10 mouse cellular contexts compared by ENCODE assay signal in genomic region chr5:114795231-114795630, GRCm38 (mm10). TPM values are rescaled to one million over a fixed set of nuclear protein-coding genes. Genes with fewer than 3 reads are reported as not detected.
DNase-seq lines count a peak whose midpoint lies in the region; ATAC-seq and TF ChIP-seq lines count a peak whose summit lies in the region.
"Had no signal": no experiment of that assay in that cellular context is flagged by ENCODE, and none has a peak within 500 bp of the region (broad histone marks: within the 10 kb centered on the region; RNA-seq: fewer than 3 reads in every experiment).

No protein-coding gene starts in this region.

- no peak overlapping the region for H3K4me2 ChIP-seq in midbrain, embryonic 16.5 days (ENCODE audit: low read length)
- H3K4me2 ChIP-seq in midbrain, postnatal 0 days (ENCODE audit: low read depth, low read length, poor library complexity, severe bottlenecking), result no peak overlapping the region
- H3K4me2 ChIP-seq in hindbrain, embryonic 13.5 days, result no peak overlapping the region
- no peak overlapping the region for H3K4me2 ChIP-seq in intestine, postnatal 0 days (replicated peaks; ENCODE audit: low read depth)
- H3K4me2 ChIP-seq in forebrain, embryonic 13.5 days, result no peak overlapping the region
- H3K4me2 ChIP-seq: embryonic facial prominence, embryonic 12.5 days had no signal

- no peak for TF ChIP-seq CTCF in gastrocnemius, adult 2 months (IDR thresholded peaks at IDR 0.05)
- TF ChIP-seq CTCF in midbrain, postnatal 0 days (IDR thresholded peaks at IDR 0.05), result no peak
- TF ChIP-seq CTCF in intestine, postnatal 0 days (IDR thresholded peaks at IDR 0.05; ENCODE audit: low read depth), result no peak

- no peak for DNase-seq in gastrocnemius, adult 2 months
- no peak for DNase-seq in gastrocnemius, postnatal 36 days
- DNase-seq in midbrain, postnatal 0 days (ENCODE audit: low spot score), result no peak
- no peak for DNase-seq in urinary bladder, adult 2 months (ENCODE audit: low spot score)

- H3K27me3 ChIP-seq in midbrain, embryonic 16.5 days (ENCODE audit: control insufficient read depth, insufficient read depth, low read depth, low read length), result no peaks in the 10 kb centered on the region
- no peaks in the 10 kb centered on the region for H3K27me3 ChIP-seq in midbrain, postnatal 0 days (ENCODE audit: insufficient read depth, low read length)
- H3K27me3 ChIP-seq in hindbrain, embryonic 13.5 days, result no peaks in the 10 kb centered on the region
- no peaks in the 10 kb centered on the region for H3K27me3 ChIP-seq in intestine, postnatal 0 days (replicated peaks; ENCODE audit: control insufficient read depth, insufficient read depth, low read length)
- H3K27me3 ChIP-seq in forebrain, embryonic 13.5 days, result no peaks in the 10 kb centered on the region

- ATAC-seq in midbrain, embryonic 16.5 days, result no peak
- no peak for ATAC-seq in midbrain, postnatal 0 days (ENCODE audit: low FRiP score)
- no peak for ATAC-seq in hindbrain, embryonic 13.5 days (ENCODE audit: low FRiP score)
- no peak for ATAC-seq in intestine, postnatal 0 days
- ATAC-seq in forebrain, embryonic 13.5 days, result no peak

- H3K36me3 ChIP-seq in midbrain, embryonic 16.5 days (ENCODE audit: control insufficient read depth, insufficient read depth, low read length), result peaks cover 28% of the 10 kb centered on the region
- peaks cover 53% of the 10 kb centered on the region for H3K36me3 ChIP-seq in midbrain, postnatal 0 days (ENCODE audit: insufficient read depth, low read length)
- peaks cover 71% of the 10 kb centered on the region for H3K36me3 ChIP-seq in hindbrain, embryonic 13.5 days
- peaks cover 79% of the 10 kb centered on the region for H3K36me3 ChIP-seq in intestine, postnatal 0 days (ENCODE audit: control insufficient read depth, insufficient read depth)
- peaks cover 74% of the 10 kb centered on the region for H3K36me3 ChIP-seq in forebrain, embryonic 13.5 days (ENCODE audit: poor library complexity, severe bottlenecking)

- WGBS in midbrain, embryonic 16.5 days, result 40% methylated on average over 9 of the region's 9 CpGs
- WGBS in midbrain, postnatal 0 days, result 51% methylated on average over 9 of the region's 9 CpGs
- WGBS in hindbrain, embryonic 13.5 days, result 25% methylated on average over 9 of the region's 9 CpGs
- 66% methylated on average over 9 of the region's 9 CpGs for WGBS in intestine, postnatal 0 days
- 69% methylated on average over 9 of the region's 9 CpGs for WGBS in forebrain, embryonic 13.5 days

- peak overlapping the region; percentile 5; the same call in 1 of the 2 replicates for H3K9ac ChIP-seq in midbrain, embryonic 16.5 days (ENCODE audit: low read depth, low read length)
- no peak overlapping the region for H3K9ac ChIP-seq in midbrain, postnatal 0 days (replicated peaks; ENCODE audit: low read length, poor library complexity, severe bottlenecking)
- H3K9ac ChIP-seq in hindbrain, embryonic 13.5 days, result 0 out of 2 replicates have a peak overlapping the region, but pooled peaks have one; percentile 3
- no peak overlapping the region for H3K9ac ChIP-seq in intestine, postnatal 0 days (ENCODE audit: low read depth, low read length)
- H3K9ac ChIP-seq in forebrain, embryonic 13.5 days, result no peak overlapping the region
- H3K9ac ChIP-seq: embryonic facial prominence, embryonic 12.5 days had no signal

- no peak overlapping the region for H3K4me3 ChIP-seq in gastrocnemius, adult 2 months
- H3K4me3 ChIP-seq in midbrain, embryonic 16.5 days (ENCODE audit: low read depth, low read length), result no peak overlapping the region
- H3K4me3 ChIP-seq in midbrain, postnatal 0 days (ENCODE audit: low read depth, low read length), result no peak overlapping the region
- no peak overlapping the region for H3K4me3 ChIP-seq in hindbrain, embryonic 13.5 days
- H3K4me3 ChIP-seq in intestine, postnatal 0 days (ENCODE audit: low read depth, low read length), result no peak overlapping the region
- H3K4me3 ChIP-seq in forebrain, embryonic 13.5 days, result no peak overlapping the region
- H3K4me3 ChIP-seq: embryonic facial prominence, embryonic 12.5 days had no signal

- intact Hi-C loops in gastrocnemius, adult 2 months (cut with DNase I), result no loop called here
- intact Hi-C loops in gastrocnemius, postnatal 36 days (cut with DNase I), result no loop called here

- no peaks in the 10 kb centered on the region for H3K9me3 ChIP-seq in midbrain, embryonic 16.5 days (replicated peaks; ENCODE audit: control insufficient read depth, low read length, poor library complexity, severe bottlenecking)
- H3K9me3 ChIP-seq in midbrain, postnatal 0 days (ENCODE audit: low read length), result no peaks in the 10 kb centered on the region
- no peaks in the 10 kb centered on the region for H3K9me3 ChIP-seq in hindbrain, embryonic 13.5 days
- no peaks in the 10 kb centered on the region for H3K9me3 ChIP-seq in intestine, postnatal 0 days (ENCODE audit: control insufficient read depth)
- H3K9me3 ChIP-seq in forebrain, embryonic 13.5 days (replicated peaks), result no peaks in the 10 kb centered on the region
- H3K9me3 ChIP-seq: embryonic facial prominence, embryonic 12.5 days had no signal

- H3K4me1 ChIP-seq in midbrain, embryonic 16.5 days (ENCODE audit: control insufficient read depth, insufficient read depth, low read length), result peaks cover 12% of the 10 kb centered on the region; the same call in 1 of the 2 replicates
- no peaks in the 10 kb centered on the region for H3K4me1 ChIP-seq in midbrain, postnatal 0 days (ENCODE audit: insufficient read depth, low read length)
- H3K4me1 ChIP-seq in hindbrain, embryonic 13.5 days (replicated peaks), result peaks cover 33% of the 10 kb centered on the region
- H3K4me1 ChIP-seq in intestine, postnatal 0 days (replicated peaks; ENCODE audit: control insufficient read depth, insufficient read depth, low read length), result no peaks in the 10 kb centered on the region
- H3K4me1 ChIP-seq in forebrain, embryonic 13.5 days, result peaks cover 25% of the 10 kb centered on the region

- H3K27ac ChIP-seq in gastrocnemius, adult 2 months, result peak overlapping the region; percentile 28; the same call in 1 of the 2 replicates
- H3K27ac ChIP-seq in midbrain, embryonic 16.5 days (ENCODE audit: low read length), result no peak overlapping the region
- no peak overlapping the region for H3K27ac ChIP-seq in midbrain, postnatal 0 days (ENCODE audit: low read depth, low read length)
- no peak overlapping the region for H3K27ac ChIP-seq in hindbrain, embryonic 13.5 days
- H3K27ac ChIP-seq in intestine, postnatal 0 days (ENCODE audit: low read depth, low read length), result no peak overlapping the region
- no peak overlapping the region for H3K27ac ChIP-seq in forebrain, embryonic 13.5 days
- H3K27ac ChIP-seq: embryonic facial prominence, embryonic 12.5 days had no signal

RNA-seq across cellular contexts. Expression of gene Git2, which starts 19.9 kb away (rescaled TPM):
- 10 to 100 TPM; 17.3 to 20.1 TPM for total RNA-seq in gastrocnemius, adult 2 months (2021)
- 10 to 100 TPM; 15.9 to 17.4 TPM for total RNA-seq in gastrocnemius, postnatal 36 days (2021)
- 48.4 and 54.1 TPM in 2 replicates for polyA plus RNA-seq in midbrain, embryonic 16.5 days (2015; fragmentation: Nextera tagmentation; extraction: Ambion mirVana)
- 41.8 and 45.1 TPM in 2 replicates for total RNA-seq in midbrain, postnatal 0 days (2014; rRNA removed)
- 25.5 and 33.8 TPM in 2 replicates for polyA plus RNA-seq in midbrain, postnatal 0 days (2015; fragmentation: Nextera tagmentation; extraction: Ambion mirVana)
- polyA plus RNA-seq in hindbrain, embryonic 13.5 days (2015; fragmentation: Nextera tagmentation; extraction: Ambion mirVana), result 45.4 and 49.7 TPM in 2 replicates
- 37.5 and 46.6 TPM in 2 replicates for polyA plus RNA-seq in urinary bladder, adult 2 months (2012; rRNA removed)
- 13.8 and 17.8 TPM in 2 replicates for polyA plus RNA-seq in intestine, postnatal 0 days (2015; fragmentation: Nextera tagmentation; extraction: Ambion mirVana)
- polyA plus RNA-seq in forebrain, embryonic 13.5 days (2015; fragmentation: Nextera tagmentation; extraction: Ambion mirVana), result 41.2 and 45.3 TPM in 2 replicates

RNA-seq across cellular contexts. Expression of gene Ankrd13a, which starts 20.8 kb away (rescaled TPM):
- total RNA-seq in gastrocnemius, adult 2 months (2021), result 10 to 100 TPM; 15.4 to 19.6 TPM
- 10 to 100 TPM; 18.8 to 21.4 TPM for total RNA-seq in gastrocnemius, postnatal 36 days (2021)
- polyA plus RNA-seq in midbrain, embryonic 16.5 days (2015; fragmentation: Nextera tagmentation; extraction: Ambion mirVana), result 24.3 and 29.0 TPM in 2 replicates
- total RNA-seq in midbrain, postnatal 0 days (2014; rRNA removed), result 39.3 and 47.3 TPM in 2 replicates
- 22.4 and 24.9 TPM in 2 replicates for polyA plus RNA-seq in midbrain, postnatal 0 days (2015; fragmentation: Nextera tagmentation; extraction: Ambion mirVana)
- polyA plus RNA-seq in hindbrain, embryonic 13.5 days (2015; fragmentation: Nextera tagmentation; extraction: Ambion mirVana), result 37.5 and 39.6 TPM in 2 replicates
- 55.6 and 63.2 TPM in 2 replicates for polyA plus RNA-seq in urinary bladder, adult 2 months (2012; rRNA removed)
- polyA plus RNA-seq in intestine, postnatal 0 days (2015; fragmentation: Nextera tagmentation; extraction: Ambion mirVana), result 59.7 and 61.9 TPM in 2 replicates
- polyA plus RNA-seq in forebrain, embryonic 13.5 days (2015; fragmentation: Nextera tagmentation; extraction: Ambion mirVana), result 26.8 and 30.0 TPM in 2 replicates

RNA-seq across cellular contexts. Expression of gene 1500011B03Rik, which starts 28.0 kb away (rescaled TPM):
- total RNA-seq in gastrocnemius, adult 2 months (2021), result 1 to 10 TPM; 3.9 to 4.6 TPM
- 1 to 10 TPM; 4.9 to 5.2 TPM for total RNA-seq in gastrocnemius, postnatal 36 days (2021)
- polyA plus RNA-seq in midbrain, embryonic 16.5 days (2015; fragmentation: Nextera tagmentation; extraction: Ambion mirVana), result 272 and 306 TPM in 2 replicates
- 299 and 345 TPM in 2 replicates for total RNA-seq in midbrain, postnatal 0 days (2014; rRNA removed)
- polyA plus RNA-seq in midbrain, postnatal 0 days (2015; fragmentation: Nextera tagmentation; extraction: Ambion mirVana), result 372 and 393 TPM in 2 replicates
- 261 and 279 TPM in 2 replicates for polyA plus RNA-seq in hindbrain, embryonic 13.5 days (2015; fragmentation: Nextera tagmentation; extraction: Ambion mirVana)
- 46.2 and 54.9 TPM in 2 replicates for polyA plus RNA-seq in urinary bladder, adult 2 months (2012; rRNA removed)
- 59.0 and 60.5 TPM in 2 replicates for polyA plus RNA-seq in intestine, postnatal 0 days (2015; fragmentation: Nextera tagmentation; extraction: Ambion mirVana)
- polyA plus RNA-seq in forebrain, embryonic 13.5 days (2015; fragmentation: Nextera tagmentation; extraction: Ambion mirVana), result 184 and 195 TPM in 2 replicates

RNA-seq across cellular contexts. Expression of gene 4930519G04Rik, which starts 58.2 kb away (rescaled TPM):
- total RNA-seq in gastrocnemius, adult 2 months (2021), result not detected
- not detected for total RNA-seq in gastrocnemius, postnatal 36 days (2021)
- polyA plus RNA-seq in midbrain, embryonic 16.5 days (2015; fragmentation: Nextera tagmentation; extraction: Ambion mirVana), result not detected in 2 replicates
- not detected in 2 replicates for total RNA-seq in midbrain, postnatal 0 days (2014; rRNA removed)
- polyA plus RNA-seq in midbrain, postnatal 0 days (2015; fragmentation: Nextera tagmentation; extraction: Ambion mirVana), result not detected in 2 replicates
- polyA plus RNA-seq in hindbrain, embryonic 13.5 days (2015; fragmentation: Nextera tagmentation; extraction: Ambion mirVana), result not detected in 2 replicates
- not detected in 2 replicates for polyA plus RNA-seq in urinary bladder, adult 2 months (2012; rRNA removed)
- polyA plus RNA-seq in intestine, postnatal 0 days (2015; fragmentation: Nextera tagmentation; extraction: Ambion mirVana), result not detected in 2 replicates
- not detected in 2 replicates for polyA plus RNA-seq in forebrain, embryonic 13.5 days (2015; fragmentation: Nextera tagmentation; extraction: Ambion mirVana)
- total RNA-seq: gastrocnemius, adult 18-20 months had no signal
- polyA plus RNA-seq: embryonic facial prominence, embryonic 12.5 days had no signal

Comparison
In these comparisons a context has a peak if more than half of its experiments do, and no peak if none do; other contexts are left out.
1. H3K9ac ChIP-seq: peak in midbrain, embryonic 16.5 days (single experiment) and hindbrain, embryonic 13.5 days (single experiment); none in midbrain, postnatal 0 days (single experiment), intestine, postnatal 0 days (single experiment) and forebrain, embryonic 13.5 days (single experiment).